Mouse (Mus musculus) spleen, postnatal 14 days (tissue): ENCODE results near the gene Dyrk1a.
"Not testable (repeated sequence)": the region's sequence is repeated elsewhere in the genome, so short reads cannot be mapped to it uniquely, and the experiment has no call there.

Source experiments
- DNase-seq, 2 experiments: peaks; one replicate each; pipeline ENCODE4 v3.0.0; 2021 to 2022; ENCODE audit warnings: low spot score in 2 of 2

Gene Dyrk1a

DNA sequence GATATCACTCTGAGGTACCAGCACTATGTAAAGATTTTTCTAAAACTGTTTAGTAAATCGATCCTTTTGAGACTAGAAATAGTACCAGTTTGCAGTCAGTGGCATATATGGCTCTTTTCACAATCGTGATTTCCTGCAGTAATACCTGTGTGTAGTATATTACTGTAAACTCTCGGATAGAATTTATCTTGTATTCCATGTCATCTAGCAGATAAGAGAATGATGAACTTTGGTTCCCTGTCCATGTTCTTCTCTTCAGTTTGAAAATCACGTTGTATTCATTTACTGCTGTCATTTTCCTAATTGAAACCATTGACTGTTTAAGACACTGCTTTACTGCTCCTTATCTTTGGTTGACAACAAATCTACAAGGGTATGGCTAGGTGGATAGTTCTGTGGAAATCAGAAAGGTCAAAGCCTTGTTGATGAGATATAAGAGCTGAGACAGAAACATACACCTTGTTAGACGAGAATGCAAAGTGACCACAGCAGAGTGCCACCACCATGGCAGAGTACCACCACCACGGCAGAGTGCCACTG, 62.7 kb downstream of the Dyrk1a start:
- no peak for DNase-seq

DNA sequence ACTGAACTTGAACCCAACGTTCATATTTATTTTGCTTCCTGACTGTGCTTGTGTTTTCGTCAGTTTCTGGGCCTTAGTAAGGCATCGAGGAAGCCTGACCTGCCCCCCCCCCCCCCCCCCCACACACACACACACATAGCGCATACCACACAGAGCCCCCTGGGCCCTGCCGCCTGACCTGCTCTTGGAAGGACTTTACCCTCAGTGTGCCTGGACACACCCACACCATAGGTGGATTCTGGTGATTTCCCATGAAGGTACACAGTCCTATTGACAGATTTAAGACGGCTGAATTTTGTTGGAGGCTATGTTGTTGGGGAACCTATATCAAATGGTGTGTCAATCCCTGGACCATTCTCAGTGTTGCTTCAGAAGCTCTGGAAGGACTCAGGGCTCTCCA, 63.2 kb downstream of the Dyrk1a start:
- DNase-seq, result no peak

DNA sequence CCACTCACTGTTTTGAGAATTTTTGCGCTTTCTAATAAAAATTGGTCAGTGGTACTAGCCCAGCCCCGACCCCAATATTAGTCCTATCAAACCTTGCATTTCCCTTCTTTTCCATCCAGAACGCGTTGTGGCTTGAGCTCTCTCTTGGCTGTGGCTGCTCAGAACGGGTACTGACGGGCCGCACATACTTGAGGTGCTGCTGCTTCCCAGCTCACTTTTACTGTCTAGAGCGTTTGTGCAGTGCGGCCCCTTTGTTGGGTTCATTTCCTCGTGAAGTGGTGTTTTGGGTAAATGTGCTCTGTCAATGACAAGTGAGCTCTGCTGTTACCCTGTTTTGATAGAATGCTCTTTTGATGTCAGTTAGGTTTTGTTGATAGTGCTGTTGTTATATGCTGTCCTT, 67.6 kb downstream of the Dyrk1a start:
- DNase-seq, result no peak

DNA sequence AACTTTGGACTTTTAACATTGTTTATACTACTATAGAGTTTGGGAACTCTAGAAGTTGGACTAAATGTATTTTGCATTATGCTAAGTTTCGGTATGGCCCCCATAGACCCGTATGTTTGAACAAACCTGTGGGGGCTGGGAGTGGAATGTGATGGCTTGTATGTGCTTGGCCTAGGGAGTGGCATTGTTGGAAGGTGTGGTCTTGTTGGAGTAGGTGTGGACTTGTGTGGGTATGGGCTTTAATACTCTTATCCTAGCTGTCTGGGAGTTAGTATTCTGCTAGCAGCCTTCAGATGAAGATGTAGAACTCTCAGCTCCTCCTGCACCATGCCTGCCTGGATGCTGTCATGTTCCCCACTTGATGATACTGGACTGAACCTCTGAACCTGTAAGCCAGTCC, 72.0 kb downstream of the Dyrk1a start:
- DNase-seq, result no peak

DNA sequence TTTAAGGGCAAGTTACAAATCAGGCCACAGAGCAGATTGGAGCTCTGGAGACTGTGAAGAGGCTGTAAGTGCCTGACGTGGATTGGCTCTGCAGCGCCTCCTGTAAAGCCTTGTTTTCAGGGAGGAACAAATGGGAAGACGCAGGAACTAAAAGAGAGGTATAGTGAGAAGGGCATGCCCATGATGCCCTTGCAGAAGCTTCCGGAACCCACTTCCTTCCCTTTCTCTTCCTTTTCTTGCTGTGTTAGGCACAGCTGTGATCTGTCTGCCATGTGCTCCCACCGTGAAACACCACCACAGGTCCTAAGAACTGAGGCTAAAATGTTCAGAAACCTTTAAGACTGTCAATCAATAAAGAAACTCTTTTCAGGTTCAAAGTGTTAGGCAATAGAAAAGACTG, 77.3 kb downstream of the Dyrk1a start:
- DNase-seq, result no peak

DNA sequence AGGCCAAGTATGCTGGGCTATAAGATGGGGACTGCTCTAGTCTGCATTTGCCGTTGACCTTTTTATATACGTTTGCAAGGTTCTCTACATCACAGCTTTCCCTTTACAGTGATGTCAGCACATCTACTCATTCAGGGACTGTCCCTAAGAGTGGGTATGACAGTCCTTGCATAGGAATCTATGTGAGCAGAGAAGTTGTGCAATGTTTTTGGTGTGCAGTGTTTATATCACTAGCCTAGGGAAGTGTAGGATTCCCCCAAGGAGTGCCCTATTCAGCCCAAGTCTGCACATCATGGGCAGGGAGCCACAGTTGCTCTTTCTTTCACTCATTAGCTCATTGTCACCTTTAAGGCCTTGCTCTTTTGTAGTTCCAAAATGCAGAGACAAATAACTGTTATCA, 78.1 kb downstream of the Dyrk1a start:
- DNase-seq, result no peak

DNA sequence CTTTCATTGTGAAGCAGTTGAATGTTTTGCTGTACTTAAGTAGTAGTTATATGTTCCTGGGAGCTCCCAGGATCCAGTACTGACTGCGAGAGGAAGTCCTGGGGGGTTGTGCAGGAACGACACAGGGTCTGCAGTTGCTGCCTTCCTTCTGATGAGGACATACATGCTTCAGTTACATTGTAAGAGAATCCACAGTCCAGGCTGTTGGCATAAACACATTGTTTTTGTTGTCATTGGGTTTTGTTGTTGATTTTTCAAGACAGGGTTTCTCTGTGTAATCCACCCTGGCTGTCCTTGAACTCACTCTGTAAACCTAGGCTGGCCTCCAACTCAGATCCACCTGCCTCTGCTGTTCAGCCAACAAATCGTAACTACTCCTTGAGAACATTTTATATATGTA, 80.1 kb downstream of the Dyrk1a start:
- DNase-seq, result no peak

DNA sequence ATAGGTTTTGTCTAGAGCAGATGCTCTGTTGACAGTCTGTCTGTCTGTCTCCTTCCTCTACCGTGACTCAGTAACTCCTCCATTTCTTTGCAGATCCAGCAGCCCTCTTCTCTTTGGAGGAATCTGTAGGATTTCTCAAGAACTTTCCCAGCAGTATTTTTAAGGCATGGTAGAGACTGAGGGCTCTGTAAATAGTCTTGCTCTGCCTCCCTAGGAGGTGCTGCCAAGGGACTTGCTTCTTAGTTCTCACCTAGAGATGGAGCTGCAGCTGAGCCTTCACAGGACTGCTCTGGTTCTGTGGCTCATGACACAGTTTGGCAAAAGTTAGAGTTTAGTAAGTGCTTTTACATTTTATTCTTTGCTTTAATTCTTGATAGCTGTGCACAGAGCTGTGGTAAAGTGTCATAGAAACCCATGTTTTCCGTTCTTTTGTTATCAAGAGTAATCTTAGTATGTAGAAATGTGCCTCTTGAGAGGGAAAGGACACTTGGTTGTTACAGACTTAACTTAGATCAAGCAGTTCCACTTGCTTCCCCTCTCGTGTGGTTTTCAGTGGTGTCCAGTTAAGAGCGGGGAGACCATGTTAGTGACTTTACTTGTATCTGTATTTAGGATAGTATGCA, 82.4 kb downstream of the Dyrk1a start:
- no peak for DNase-seq

DNA sequence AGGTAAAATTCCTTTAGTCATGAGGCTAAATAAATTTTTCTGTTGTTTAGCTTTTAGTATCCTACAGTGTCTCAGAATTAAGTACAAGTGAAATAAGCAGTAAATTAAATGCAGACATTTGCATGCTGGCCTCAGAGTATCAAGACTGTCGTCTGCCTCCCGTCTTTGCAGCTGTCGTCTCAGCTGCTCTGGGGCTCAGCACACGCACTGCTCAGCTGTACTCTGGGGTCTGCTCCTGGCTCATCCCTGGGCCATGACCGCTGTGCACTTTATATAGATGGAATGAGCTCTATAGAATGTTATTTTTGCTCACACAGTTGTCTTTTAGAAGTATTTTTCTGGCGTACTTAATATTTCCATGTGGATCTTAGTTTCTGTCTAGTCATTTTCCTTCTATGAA, 85.3 kb downstream of the Dyrk1a start:
- no peak for DNase-seq

DNA sequence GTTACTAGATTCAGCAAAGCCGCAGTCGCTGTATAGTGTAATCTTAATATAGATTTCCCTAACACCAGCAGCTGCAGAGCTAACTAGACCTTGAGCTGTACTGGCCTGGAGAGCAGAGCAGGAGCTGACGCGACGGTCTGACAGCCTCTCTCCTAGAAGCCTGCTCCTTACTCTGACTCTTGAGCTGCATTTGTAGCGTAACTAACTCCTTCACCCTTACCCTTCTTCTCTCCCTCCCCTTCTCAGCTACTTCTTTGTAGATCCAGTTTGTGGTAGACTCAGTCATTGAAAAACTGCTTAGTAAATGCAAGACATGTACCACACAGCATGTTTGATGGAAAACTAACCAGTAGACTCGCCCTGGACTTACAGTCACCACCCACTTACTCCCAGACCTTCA, 87.1 kb downstream of the Dyrk1a start:
- no peak for DNase-seq

DNA sequence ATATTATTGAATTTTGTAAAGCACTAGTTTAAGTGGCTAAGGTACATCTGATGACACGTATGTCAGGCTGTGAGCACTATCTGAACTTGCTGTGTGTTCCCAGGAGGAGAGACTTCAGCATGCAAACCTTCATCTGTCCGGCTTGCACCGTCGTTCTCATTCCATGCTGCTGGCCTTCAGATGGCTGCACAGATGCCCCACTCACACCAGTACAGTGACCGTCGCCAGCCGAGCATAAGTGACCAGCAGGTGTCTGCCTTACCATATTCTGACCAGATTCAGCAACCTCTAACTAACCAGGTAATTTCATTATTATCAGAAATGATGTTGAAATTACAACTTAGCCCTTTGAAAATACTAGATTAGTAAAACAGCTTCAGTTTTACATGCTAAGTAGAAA, 89.6 kb downstream of the Dyrk1a start:
- DNase-seq, result no peak

DNA sequence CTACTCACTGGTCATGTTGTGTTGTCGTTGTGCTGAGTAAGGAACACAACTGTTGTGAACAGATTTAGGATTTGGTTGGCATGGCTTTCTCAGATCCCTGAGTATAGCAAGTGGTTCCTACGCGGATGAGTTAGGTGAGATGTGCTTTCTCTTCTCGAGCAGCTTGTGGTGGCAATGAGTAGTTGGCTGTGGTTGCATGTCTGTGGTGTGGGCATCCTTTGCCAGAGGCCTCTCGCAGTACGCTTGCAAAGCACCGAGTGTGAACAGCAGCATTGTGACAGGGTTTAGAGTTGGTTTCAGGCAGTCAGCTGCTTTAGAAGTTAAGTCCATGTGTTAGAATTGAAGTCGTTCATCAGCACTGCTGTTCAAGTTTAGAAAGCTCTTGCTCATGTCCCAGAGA, 90.4 kb downstream of the Dyrk1a start:
- no peak for DNase-seq

DNA sequence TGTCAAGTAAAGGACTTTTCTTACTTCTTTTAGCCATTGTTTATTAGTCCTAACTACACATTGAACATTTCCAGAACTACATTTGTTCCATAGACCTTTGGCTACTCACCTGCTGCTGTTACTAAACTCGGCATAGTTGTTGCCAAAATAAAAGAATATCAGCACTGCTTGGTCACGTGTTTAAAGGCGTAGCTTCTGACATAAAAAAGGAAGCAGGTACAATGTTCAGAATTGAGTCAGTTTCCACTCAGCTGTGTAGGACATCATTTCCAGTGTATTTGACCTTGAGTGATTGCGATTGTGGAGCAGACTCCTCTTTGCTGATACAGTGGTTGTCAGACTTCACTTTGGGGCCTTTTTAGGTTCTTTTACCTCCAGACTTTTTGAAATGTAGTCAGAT, 97.7 kb downstream of the Dyrk1a start:
- DNase-seq, result no peak

DNA sequence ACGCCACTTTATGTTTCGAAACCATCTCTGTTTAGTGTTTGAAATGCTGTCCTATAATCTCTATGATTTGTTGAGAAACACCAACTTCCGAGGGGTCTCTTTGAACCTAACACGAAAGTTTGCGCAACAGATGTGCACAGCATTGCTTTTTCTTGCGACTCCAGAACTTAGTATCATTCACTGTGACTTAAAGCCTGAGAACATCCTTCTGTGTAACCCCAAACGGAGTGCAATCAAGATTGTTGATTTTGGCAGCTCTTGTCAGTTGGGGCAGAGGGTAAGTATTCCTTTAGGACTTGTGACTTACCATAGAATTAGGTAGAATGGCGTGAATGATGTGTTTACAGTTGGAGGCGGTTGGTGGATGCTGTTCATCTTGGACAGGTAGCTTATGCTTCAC, 101.5 kb downstream of the Dyrk1a start:
- DNase-seq, result no peak

DNA sequence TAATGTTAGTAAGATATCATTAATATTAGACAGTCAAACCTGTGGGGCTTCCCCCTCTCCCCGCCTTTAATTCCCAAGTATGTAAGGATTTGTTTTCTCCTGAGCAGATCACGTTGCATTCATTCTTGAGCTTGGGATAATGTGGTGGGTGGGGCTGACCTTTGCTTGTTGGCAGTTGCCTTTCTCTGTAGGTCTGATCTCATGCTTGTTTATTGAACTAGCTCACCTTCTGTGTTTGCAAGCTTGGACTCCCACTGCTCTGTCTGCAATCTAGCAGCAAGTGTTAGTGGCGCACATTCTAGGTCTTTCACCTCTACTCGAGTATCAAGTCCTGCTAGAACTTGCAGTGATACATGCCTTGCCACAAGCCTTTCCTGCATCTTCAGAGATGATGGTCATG, 111.1 kb downstream of the Dyrk1a start:
- no peak for DNase-seq

DNA sequence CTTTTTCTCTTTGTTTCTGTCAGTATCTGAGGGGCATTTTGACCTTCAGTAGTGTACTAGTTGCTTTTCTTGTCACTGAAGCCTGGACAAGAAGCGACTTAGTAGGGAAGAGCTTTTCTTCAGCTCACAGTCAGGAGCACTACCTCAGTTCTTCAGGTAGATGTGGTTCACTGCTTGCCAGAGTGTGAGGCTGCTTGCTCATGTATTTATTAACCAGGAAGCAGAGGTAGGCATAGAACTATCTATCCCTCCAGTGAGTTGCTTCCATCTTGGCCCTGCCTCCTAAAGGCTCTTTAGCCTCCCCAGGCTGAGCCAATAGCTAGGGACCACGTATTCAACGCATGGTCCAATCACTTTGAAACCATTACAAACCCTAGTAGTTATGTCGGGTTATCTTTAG, 112.0 kb downstream of the Dyrk1a start:
- DNase-seq, result no peak

DNA sequence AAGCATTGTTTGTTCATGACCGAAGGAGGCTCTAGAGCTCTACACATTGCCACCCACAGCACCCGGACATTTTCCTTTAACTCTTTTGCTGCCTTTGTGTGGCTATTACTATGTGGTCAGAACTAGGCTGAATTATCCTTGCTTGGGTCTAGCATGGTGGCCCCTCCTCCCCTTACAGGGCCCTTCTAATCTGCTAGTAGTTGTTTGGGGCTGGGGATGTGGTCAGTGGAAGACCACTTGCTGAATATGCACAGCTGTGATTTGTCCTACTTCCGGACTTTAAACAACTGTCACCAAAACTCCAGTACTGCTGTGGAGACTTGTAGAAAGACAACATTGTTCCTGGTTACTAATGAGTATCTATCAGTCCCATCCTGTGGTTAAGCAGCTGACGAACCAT, 114.2 kb downstream of the Dyrk1a start:
- DNase-seq, result no peak

DNA sequence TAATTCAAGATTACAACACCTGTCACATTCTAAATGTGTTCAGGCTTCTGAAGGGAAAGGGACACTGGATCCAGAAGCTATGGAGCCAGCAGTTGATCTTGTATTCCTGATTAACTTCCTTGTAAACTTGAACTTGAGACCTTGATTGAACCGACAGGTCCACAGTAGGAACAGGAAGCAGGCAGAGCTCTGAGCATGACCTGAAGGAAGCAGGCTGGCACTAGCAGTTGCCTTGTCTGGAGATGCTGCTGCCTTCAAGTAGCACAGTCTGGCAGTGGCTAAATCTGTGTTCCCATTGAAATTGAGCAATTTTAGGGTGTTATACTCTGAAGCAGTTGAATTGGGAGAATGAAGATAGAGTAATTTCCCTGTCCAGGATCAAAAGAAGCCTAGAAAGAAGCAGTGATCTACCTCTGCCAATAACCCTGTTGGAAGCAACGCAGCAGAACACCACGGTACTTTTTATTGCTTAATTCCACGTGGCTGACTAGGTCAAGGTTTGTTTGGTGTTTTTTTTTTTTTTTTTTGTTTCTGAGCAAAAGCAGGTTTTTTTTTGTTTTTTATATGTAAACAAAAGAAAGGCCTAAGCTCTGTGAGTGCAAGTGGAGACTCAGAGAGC, 124.0 kb downstream of the Dyrk1a start:
- DNase-seq, result no peak

DNA sequence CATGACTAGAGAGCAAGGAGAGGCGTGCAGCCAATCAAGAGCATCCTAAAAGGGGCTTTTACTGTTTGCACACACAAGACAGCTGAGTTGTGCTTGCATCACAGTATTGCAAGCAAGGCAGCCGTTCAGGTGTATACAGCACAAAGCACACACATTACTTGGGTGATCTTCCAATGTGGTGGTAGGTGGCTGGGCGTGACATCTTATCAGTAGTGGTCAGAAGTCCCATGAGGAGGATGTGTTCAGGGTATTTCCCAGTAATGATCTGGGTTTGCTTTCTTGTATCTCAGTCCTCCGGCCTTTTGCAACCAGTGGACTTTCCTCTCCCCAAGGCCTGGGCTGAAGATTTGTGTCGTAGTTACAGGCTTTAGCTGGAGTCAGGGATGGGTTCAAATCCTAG, 127.7 kb downstream of the Dyrk1a start:
- DNase-seq, result no peak

DNA sequence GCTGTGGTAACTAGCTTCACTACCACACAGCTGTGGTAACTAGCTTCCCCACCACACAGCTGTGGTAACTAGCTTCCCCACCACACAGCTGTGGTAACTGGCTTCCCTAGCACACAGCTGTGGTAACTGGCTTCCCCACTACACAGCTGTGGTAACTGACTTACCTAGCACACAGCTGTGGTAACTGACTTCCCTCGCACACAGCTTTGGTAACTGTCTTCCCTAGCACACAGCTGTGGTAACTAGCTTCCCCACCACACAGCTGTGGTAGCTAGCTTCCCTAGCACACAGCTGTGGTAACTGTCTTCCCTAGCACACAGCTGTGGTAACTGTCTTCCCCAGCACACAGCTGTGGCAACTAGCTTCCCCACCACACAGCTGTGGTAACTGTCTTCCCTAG, 128.4 kb downstream of the Dyrk1a start:
- not testable (repeated sequence) for DNase-seq

DNA sequence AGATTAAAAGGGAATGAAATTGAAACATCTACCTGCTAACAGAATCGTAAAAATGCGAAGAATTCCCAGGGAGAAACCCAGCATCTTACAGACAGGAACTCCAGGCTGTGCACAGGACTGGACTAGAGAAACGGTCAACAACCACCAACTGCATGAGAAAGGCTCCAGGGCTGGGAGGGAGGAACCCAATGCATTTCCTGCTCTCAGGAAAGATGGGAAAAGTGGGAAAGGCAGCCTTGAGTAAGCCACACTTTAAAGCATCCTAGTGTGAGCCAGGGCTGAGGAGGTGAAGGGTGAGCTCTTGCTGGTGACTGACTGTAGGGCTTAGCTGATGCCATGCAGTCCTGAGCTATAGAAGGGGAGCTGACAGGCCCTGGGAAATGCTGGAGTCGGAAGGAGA, 131.3 kb downstream of the Dyrk1a start:
- no peak for DNase-seq

DNA sequence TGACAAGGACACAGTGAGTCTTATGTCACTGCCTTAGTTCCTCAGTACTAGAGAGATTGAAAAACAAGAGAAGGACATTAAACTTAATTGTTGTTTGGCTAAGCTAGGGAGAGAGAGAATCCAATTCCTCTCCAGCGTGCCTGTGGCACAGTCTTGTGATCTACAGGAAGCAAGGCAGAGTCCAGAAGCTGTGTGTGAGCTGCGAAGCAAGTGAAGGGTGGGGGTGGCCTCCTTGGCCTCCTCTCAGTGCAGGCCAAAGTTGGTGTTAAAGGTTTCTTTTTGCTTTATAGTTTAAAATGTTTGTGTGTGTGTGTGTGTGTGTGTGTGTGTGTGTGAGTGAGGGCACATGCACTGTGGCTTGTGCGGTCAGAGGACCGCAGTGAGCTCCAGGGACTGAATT, 132.2 kb downstream of the Dyrk1a start:
- DNase-seq, result no peak

DNA sequence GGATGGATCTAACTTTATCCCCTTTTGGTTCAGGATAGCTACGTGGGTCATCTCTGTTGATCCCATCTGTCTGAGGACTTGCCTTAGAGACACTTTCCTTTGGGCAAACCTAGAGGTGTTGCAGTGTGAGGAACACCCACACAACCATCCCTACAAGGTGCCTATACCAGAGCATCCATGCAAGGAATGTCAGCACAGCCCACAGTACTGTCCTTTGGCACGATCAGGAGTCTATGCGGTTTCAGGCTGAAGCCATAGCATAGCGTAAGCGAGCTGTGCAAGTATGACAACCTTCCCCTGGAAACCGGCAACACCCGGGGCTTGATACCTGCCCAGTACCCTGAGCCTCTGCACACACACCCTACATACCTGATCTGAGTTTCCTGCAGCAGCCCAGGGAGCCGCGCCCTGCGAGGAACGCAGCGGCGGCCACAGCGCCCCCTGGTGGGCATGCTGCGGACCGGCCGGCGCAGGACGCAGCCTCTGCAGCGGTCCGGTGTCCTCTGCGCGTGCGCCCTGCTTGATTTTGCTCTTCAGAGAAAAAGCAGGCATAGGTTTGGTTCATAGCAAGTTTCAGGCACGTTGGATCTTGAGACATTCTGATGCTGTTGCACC, 143.8 kb downstream of the Dyrk1a start:
- peak; percentile 41 to 63 for DNase-seq
